In genomic region chr10:84316857-84317256, GRCm38 (mm10) we compare ENCODE assay signal across 22 mouse cellular contexts.
DNase-seq lines count a peak whose midpoint lies in the region; ATAC-seq and TF ChIP-seq lines count a peak whose summit lies in the region.
"Had no signal": no experiment of that assay in that cellular context is flagged by ENCODE, and none has a peak within 500 bp of the region (broad histone marks: within the 10 kb centered on the region; RNA-seq: fewer than 3 reads in every experiment).

No protein-coding gene starts in this region.

- H3K36me3 ChIP-seq in midbrain, embryonic 11.5 days (ENCODE audit: control insufficient read depth, insufficient read depth, low read length): no peaks in the 10 kb centered on the region
- no peaks in the 10 kb centered on the region for H3K36me3 ChIP-seq in midbrain, embryonic 15.5 days (replicated peaks)
- H3K36me3 ChIP-seq in MEL (ENCODE audit: control insufficient read depth in 1 of 2, insufficient read depth in 2 of 2, low read length in 2 of 2): no peaks in the 10 kb centered on the region
- no peaks in the 10 kb centered on the region for H3K36me3 ChIP-seq in myocyte (ENCODE audit: control insufficient read depth, insufficient read depth)
- H3K36me3 ChIP-seq: G1E had no signal

- H3K79me2 ChIP-seq in MEL (ENCODE audit: control insufficient read depth, insufficient read depth, low read length, poor library complexity): no peaks in the 10 kb centered on the region
- no peaks in the 10 kb centered on the region for H3K79me2 ChIP-seq in myocyte (ENCODE audit: control insufficient read depth, insufficient read depth)

- H3K27me3 ChIP-seq in midbrain, embryonic 11.5 days (ENCODE audit: control insufficient read depth, insufficient read depth, low read length): no peaks in the 10 kb centered on the region
- H3K27me3 ChIP-seq in midbrain, embryonic 15.5 days (replicated peaks): no peaks in the 10 kb centered on the region
- H3K27me3 ChIP-seq in MEL (ENCODE audit: control insufficient read depth in 1 of 2, insufficient read depth in 2 of 2, low read length in 2 of 2): no peaks in the 10 kb centered on the region
- no peaks in the 10 kb centered on the region for H3K27me3 ChIP-seq in myocyte (ENCODE audit: control insufficient read depth, insufficient read depth, insufficient read length)
- H3K27me3 ChIP-seq: CH12.LX, Patski had no signal

- no peaks in the 10 kb centered on the region for H3K9me3 ChIP-seq in midbrain, embryonic 11.5 days (ENCODE audit: control insufficient read depth, low read length)
- no peaks in the 10 kb centered on the region for H3K9me3 ChIP-seq in midbrain, embryonic 15.5 days
- H3K9me3 ChIP-seq in MEL (replicated peaks; ENCODE audit: insufficient read depth, low read length): no peaks in the 10 kb centered on the region

- ATAC-seq in midbrain, embryonic 11.5 days (ENCODE audit: low FRiP score): no peak
- ATAC-seq in midbrain, embryonic 15.5 days (replicated peaks): no peak
- ATAC-seq: activated CD4-positive, CD25-positive, alpha-beta regulatory T cell, adult 4 months; CD4-positive, CD25-positive, alpha-beta regulatory T cell, adult 4 months; Patski had no signal

- H3ac ChIP-seq in myocyte (ENCODE audit: control insufficient read depth, insufficient read length): no peak overlapping the region

- H3K4me2 ChIP-seq in midbrain, embryonic 11.5 days: no peak overlapping the region
- no peak overlapping the region for H3K4me2 ChIP-seq in midbrain, embryonic 15.5 days
- H3K4me2 ChIP-seq in myocyte (ENCODE audit: low read depth): no peak overlapping the region

- no peak for TF ChIP-seq EP300 in MEL (IDR thresholded peaks at IDR 0.05; ENCODE audit: low read depth in 1 of 2, low read length in 2 of 2)

- TF ChIP-seq RAD21 in MEL (IDR thresholded peaks at IDR 0.05; ENCODE audit: low read depth, low read length): no peak

- no peak overlapping the region for H3K9ac ChIP-seq in midbrain, embryonic 11.5 days (ENCODE audit: low read length)
- no peak overlapping the region for H3K9ac ChIP-seq in midbrain, embryonic 15.5 days
- no peak overlapping the region for H3K9ac ChIP-seq in MEL (ENCODE audit: control insufficient read depth, low read depth, low read length, poor library complexity, severe bottlenecking)

- no peak for TF ChIP-seq CTCF in MEL (IDR thresholded peaks at IDR 0.05 in 2 of 3, conservative IDR thresholded peaks at IDR 0.05 in 1 of 3; ENCODE audit: control insufficient read depth in 1 of 3, insufficient read depth in 1 of 3, low read depth in 2 of 3, low read length in 3 of 3, poor library complexity in 1 of 3, severe bottlenecking in 1 of 3)

- H3K27ac ChIP-seq in midbrain, embryonic 11.5 days (ENCODE audit: low read depth, low read length): no peak overlapping the region
- no peak overlapping the region for H3K27ac ChIP-seq in midbrain, embryonic 15.5 days
- no peak overlapping the region for H3K27ac ChIP-seq in MEL (ENCODE audit: control insufficient read depth, low read depth, low read length)

- WGBS in midbrain, embryonic 11.5 days: 96% methylated on average over 1 of the region's 1 CpGs
- WGBS in midbrain, embryonic 15.5 days: 100% methylated on average over 1 of the region's 1 CpGs

- no peaks in the 10 kb centered on the region for H3K4me1 ChIP-seq in midbrain, embryonic 11.5 days (ENCODE audit: control insufficient read depth, insufficient read depth, low read length)
- H3K4me1 ChIP-seq in midbrain, embryonic 15.5 days: no peaks in the 10 kb centered on the region
- no peaks in the 10 kb centered on the region for H3K4me1 ChIP-seq in MEL (ENCODE audit: control insufficient read depth in 1 of 2, insufficient read depth in 2 of 2, low read length in 2 of 2)

- no peak for TF ChIP-seq POLR2A in MEL (IDR thresholded peaks at IDR 0.05; ENCODE audit: control insufficient read depth in 1 of 2, insufficient read depth in 1 of 2, low read depth in 1 of 2, low read length in 2 of 2, poor library complexity in 1 of 2)
- TF ChIP-seq POLR2A in myocyte (IDR thresholded peaks at IDR 0.05; ENCODE audit: insufficient read length, low read depth): no peak

- DNase-seq in midbrain, embryonic 11.5 days (ENCODE audit: low spot score, missing footprints): peak; percentile 81
- DNase-seq in MEL (ENCODE audit: low read depth, low spot score): no peak
- DNase-seq in adrenal gland, adult 2 months: no peak
- no peak for DNase-seq in spleen, adult 18-20 months
- DNase-seq: adrenal gland, adult 8-10 months; adrenal gland, postnatal 10 days; adrenal gland, postnatal 14 days; adrenal gland, postnatal 25 days; adrenal gland, postnatal 36 days; B cell, adult 2 months; cerebellum, adult 11 months; cerebellum, adult 11-12 months; cerebellum, adult 18-20 months; cerebellum, adult 2 months; cerebellum, adult 8-10 months had no signal

- H3K4me3 ChIP-seq in midbrain, embryonic 11.5 days (ENCODE audit: low read depth, low read length): no peak overlapping the region
- H3K4me3 ChIP-seq in midbrain, embryonic 15.5 days: no peak overlapping the region
- H3K4me3 ChIP-seq in MEL (ENCODE audit: control insufficient read depth in 1 of 2, insufficient read depth in 1 of 2, low read depth in 2 of 2, low read length in 2 of 2) (no peak overlapping the region), myocyte (no peak overlapping the region)

TF ChIP-seq in MEL, 35 proteins besides CTCF, POLR2A, EP300 and RAD21:
- TF ChIP-seq HCFC1 (IDR thresholded peaks at IDR 0.05; ENCODE audit: low read depth, low read length): no peak
- no peak for TF ChIP-seq MEF2A (IDR thresholded peaks at IDR 0.05; ENCODE audit: extremely low read depth, insufficient replicate concordance, low read depth, low read length, poor library complexity, severe bottlenecking)
- peak; percentile 65; the same call in 1 of the 2 replicates for TF ChIP-seq POLR2AphosphoS5 (IDR thresholded peaks at IDR 0.05; ENCODE audit: borderline replicate concordance, low read depth, low read length)
- no peak for TF ChIP-seq NRF1 (IDR thresholded peaks at IDR 0.05; ENCODE audit: insufficient read depth, low read depth, low read length, poor library complexity, severe bottlenecking)
- TF ChIP-seq MAZ (IDR thresholded peaks at IDR 0.05; ENCODE audit: low read depth, low read length): no peak

TF ChIP-seq in myocyte, 11 proteins besides CTCF, POLR2A, EP300 and RAD21:
- TF ChIP-seq SRF (IDR thresholded peaks at IDR 0.05; ENCODE audit: control insufficient read depth, insufficient read length, low read depth): peak; percentile 10
- no peak for TF ChIP-seq MYOG (IDR thresholded peaks at IDR 0.05; ENCODE audit: control insufficient read depth in 1 of 3, insufficient read depth in 1 of 3, insufficient read length in 2 of 3, low read depth in 2 of 3)
- TF ChIP-seq REST (IDR thresholded peaks at IDR 0.05; ENCODE audit: insufficient read depth, insufficient read length): no peak
- no peak for TF ChIP-seq E2F4 (IDR thresholded peaks at IDR 0.05; ENCODE audit: insufficient read depth)
- no peak for TF ChIP-seq TCF12 (IDR thresholded peaks at IDR 0.05; ENCODE audit: insufficient read depth, poor library complexity, severe bottlenecking)
- TF ChIP-seq MAX (IDR thresholded peaks at IDR 0.05; ENCODE audit: low read depth): no peak
